Mouse (Mus musculus) ES-E14 (cell line): ENCODE measurements around the gene Kdr. TPM values are rescaled to one million over a fixed set of nuclear protein-coding genes. Genes with fewer than 3 reads are reported as not detected.
A peak's percentile ranks its signal among the peaks of the same experiment; 100 is the strongest.

Experiments used
- DNase-seq: peaks from one replicate; pipeline ENCODE4 v3.0.0-alpha.2; 2013; ENCODE audit warnings: low read depth, low spot score
- H3K27ac ChIP-seq: 2 replicates; pipeline ENCODE4 v1.5.1; 2012; ENCODE audit warnings: low read depth, mild to moderate bottlenecking, low read length, moderate library complexity, mixed read lengths; ENCODE audit not compliant: poor library complexity, insufficient read depth, severe bottlenecking
- H3K36me3 ChIP-seq: 2 replicates; pipeline ENCODE4 v1.6.1; 2012; ENCODE audit warnings: mild to moderate bottlenecking, low read length, moderate library complexity, mixed read lengths; ENCODE audit not compliant: control insufficient read depth, poor library complexity, insufficient read depth, severe bottlenecking
- H3K4me1 ChIP-seq, 2 experiments: fragments of 150-350 bp in 1 of 2; sonication (generic) in 1 of 2; 2 replicates each; pipeline ENCODE4 v1.6.1; 2012; ENCODE audit warnings: low read length in 2 of 2, mild to moderate bottlenecking in 1 of 2, mixed read lengths in 1 of 2; ENCODE audit not compliant: control insufficient read depth in 2 of 2, insufficient read depth in 2 of 2, poor library complexity in 1 of 2
- H3K4me3 ChIP-seq, 2 experiments: fragments of 150-350 bp in 1 of 2; sonication (generic) in 1 of 2; 2 replicates each; pipeline ENCODE4 v1.5.1; 2012; ENCODE audit warnings: low read length in 2 of 2, low read depth in 1 of 2, mild to moderate bottlenecking in 1 of 2, mixed read lengths in 1 of 2; ENCODE audit not compliant: insufficient read depth in 1 of 2, poor library complexity in 1 of 2, severe bottlenecking in 1 of 2
- H3K9ac ChIP-seq: 2 replicates; pipeline ENCODE4 v1.6.1; 2012; ENCODE audit warnings: low read depth, mild to moderate bottlenecking, low read length, mixed read lengths; ENCODE audit not compliant: poor library complexity, insufficient read depth, severe bottlenecking
- H3K9me3 ChIP-seq: fragments of 150-350 bp; sonication (generic); 2 replicates; pipeline ENCODE4 v1.6.1; 2012; ENCODE audit warnings: low read depth, mild to moderate bottlenecking, low read length; ENCODE audit not compliant: control insufficient read depth, insufficient read depth
- CHD2 ChIP-seq: IDR thresholded peaks from 2 replicates; pipeline ENCODE4 v1.6.1; 2014; ENCODE audit warnings: mild to moderate bottlenecking, low read depth, low read length, inconsistent platforms
- HCFC1 ChIP-seq: IDR thresholded peaks from 2 replicates; pipeline ENCODE4 v1.6.1; 2012; ENCODE audit warnings: low read length, inconsistent platforms, borderline replicate concordance; ENCODE audit not compliant: insufficient read depth
- MAFK ChIP-seq: IDR thresholded peaks from 2 replicates; pipeline ENCODE4 v1.6.1; 2014; ENCODE audit warnings: mild to moderate bottlenecking, low read depth, low read length, inconsistent platforms; ENCODE audit not compliant: insufficient read depth
- ZC3H11A ChIP-seq: IDR thresholded peaks from 2 replicates; pipeline ENCODE4 v1.6.1; 2012; ENCODE audit warnings: low read depth, mild to moderate bottlenecking, inconsistent platforms, low read length, borderline replicate concordance
- ZNF384 ChIP-seq: IDR thresholded peaks from 2 replicates; pipeline ENCODE4 v1.6.1; 2012; ENCODE audit warnings: low read depth, low read length, inconsistent platforms
- in situ Hi-C, 2 experiments: fragments of 600-800 bp; cut with MboI; formaldehyde crosslinking; loops; one replicate each; pipeline ENCODE4 v1.15.1; 2025; ENCODE audit warnings: low sequenced_read_pairs in 2 of 2, inconsistent platforms in 1 of 2; ENCODE audit not compliant: unreplicated experiment in 2 of 2
- total RNA-seq: library from RNA; depleted of rRNA; stranded (reverse); fragments of 300-350 nt; gene quantifications from 2 replicates; pipeline ENCODE4 v1.2.3, GENCODE M21; 2012

Kdr gene
- total RNA-seq, 1 experiment: 4.6 TPM

- Histone ChIP-seq H3K4me3 (peak overlapping the region; percentile 72 to 95), H3K9ac (peak overlapping the region; percentile 27), H3K9me3 (no peaks in the 10 kb centered on the region), H3K27ac (no peak overlapping the region), H3K4me1 (no peaks in the 10 kb centered on the region; a peak in 1 of 4 replicates), H3K36me3 (no peaks in the 10 kb centered on the region)
- in situ Hi-C loops: no loop called here
- DNase-seq: no peak
- TF ChIP-seq ZC3H11A (no peak), ZNF384 (no peak), HCFC1 (no peak), MAFK (no peak), CHD2 (no peak)
These were observed 551 bp downstream of the Kdr start for GRCm38 (mm10) chr5:75977441-75978373.

GRCm38 (mm10) chr5:75976696-75977095, 1.6 kb downstream of the Kdr start:
- TF ChIP-seq ZC3H11A: no peak
- no peak for TF ChIP-seq MAFK
- TF ChIP-seq CHD2: no peak
- no peak for TF ChIP-seq HCFC1
- TF ChIP-seq ZNF384: no peak
- Histone ChIP-seq H3K4me1 (no peaks in the 10 kb centered on the region; a peak in 1 of 4 replicates), H3K27ac (no peak overlapping the region), H3K9ac (no peak overlapping the region), H3K4me3 (no peak overlapping the region), H3K9me3 (no peaks in the 10 kb centered on the region), H3K36me3 (no peaks in the 10 kb centered on the region)
- in situ Hi-C loops: no loop called here
- no peak for DNase-seq

GRCm38 (mm10) chr5:75975398-75975797, 2.9 kb downstream of the Kdr start:
- TF ChIP-seq CHD2 (no peak), HCFC1 (no peak), MAFK (no peak), ZC3H11A (no peak), ZNF384 (no peak)
- Histone ChIP-seq H3K9me3 (no peaks in the 10 kb centered on the region), H3K9ac (no peak overlapping the region), H3K4me3 (no peak overlapping the region), H3K27ac (no peak overlapping the region), H3K36me3 (no peaks in the 10 kb centered on the region), H3K4me1 (no peaks in the 10 kb centered on the region; a peak in 1 of 4 replicates)
- in situ Hi-C loops: no loop called here
- no peak for DNase-seq

DNA sequence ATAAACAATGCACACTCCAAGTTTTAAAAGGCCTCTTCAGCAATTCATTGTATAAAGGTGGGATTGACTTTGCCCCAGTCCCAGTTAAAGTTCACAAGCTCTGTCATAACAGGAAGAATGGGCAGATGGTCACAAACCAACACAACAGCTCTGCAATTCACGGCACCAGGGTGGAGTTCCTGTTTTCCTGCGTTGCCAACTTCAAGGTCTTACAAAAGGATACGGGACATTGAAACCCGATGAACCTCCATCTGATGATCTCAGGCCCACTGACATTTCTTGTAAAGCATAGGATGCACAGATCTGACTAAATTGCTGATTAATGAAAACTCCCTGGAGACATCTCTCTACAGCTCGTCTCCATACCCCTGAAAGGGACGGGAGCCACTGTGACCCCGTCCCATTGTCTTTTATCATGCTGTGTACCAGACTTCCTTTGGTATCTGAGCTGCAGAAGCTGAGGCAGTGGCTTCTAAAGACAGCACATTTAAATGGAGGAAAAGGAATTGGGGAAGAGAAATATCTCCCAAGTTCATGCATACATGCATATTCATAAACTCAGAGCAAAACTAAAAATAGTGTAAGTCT, 3.6 kb downstream of the Kdr start:
- TF ChIP-seq MAFK (no peak), HCFC1 (no peak), CHD2 (no peak), ZC3H11A (no peak), ZNF384 (no peak)
- no peak overlapping the region for H3K4me3 ChIP-seq
- H3K4me1 ChIP-seq: no peaks in the 10 kb centered on the region; a peak in 1 of 4 replicates
- no peaks in the 10 kb centered on the region for H3K36me3 ChIP-seq
- H3K9ac ChIP-seq: no peak overlapping the region
- DNase-seq: no peak
- H3K9me3 ChIP-seq: no peaks in the 10 kb centered on the region
- H3K27ac ChIP-seq: no peak overlapping the region
- in situ Hi-C loops: no loop called here
